Mouse (Mus musculus) limb, embryonic 14.5 days (tissue): ENCODE data around the gene Ccl4. TPM values are rescaled to one million over a fixed set of nuclear protein-coding genes. Genes with fewer than 3 reads are reported as not detected.

ENCODE experiments used
- ATAC-seq: fragments of 200-750 bp; cut with Nextera tagmentation; 2 replicates; pipeline ENCODE4 v1.8.0; 2017; ENCODE audit warnings: low read depth, moderate number of reproducible peaks, moderate TSS enrichment; ENCODE audit not compliant: low FRiP score
- DNase-seq: peaks from one replicate; pipeline ENCODE4 v3.0.0-alpha.2; 2015; ENCODE audit warnings: low spot score
- H3K27ac ChIP-seq: fragments of 300-500 bp; sonication (generic); replicated peaks from 2 replicates; pipeline ENCODE4 v1.5.1; 2014; ENCODE audit warnings: low read depth, mild to moderate bottlenecking, low read length, moderate library complexity, mixed read lengths
- H3K27me3 ChIP-seq: fragments of 300-500 bp; sonication (generic); 2 replicates; pipeline ENCODE4 v1.6.1; 2014; ENCODE audit warnings: low read length, mixed read lengths; ENCODE audit not compliant: control insufficient read depth, insufficient read depth
- H3K36me3 ChIP-seq: fragments of 300-500 bp; sonication (generic); 2 replicates; pipeline ENCODE4 v1.6.1; 2014; ENCODE audit warnings: mild to moderate bottlenecking, low read length, moderate library complexity, mixed read lengths; ENCODE audit not compliant: control insufficient read depth, insufficient read depth
- H3K4me1 ChIP-seq: fragments of 300-500 bp; sonication (generic); 2 replicates; pipeline ENCODE4 v1.6.1; 2014; ENCODE audit warnings: antibody characterized with exemption, low read length, mixed read lengths; ENCODE audit not compliant: control insufficient read depth, insufficient read depth
- H3K4me2 ChIP-seq: fragments of 300-500 bp; sonication (generic); replicated peaks from 2 replicates; pipeline ENCODE4 v1.6.1; 2014; ENCODE audit warnings: low read depth, mild to moderate bottlenecking, low read length, moderate library complexity; ENCODE audit not compliant: severe bottlenecking
- H3K4me3 ChIP-seq: fragments of 300-500 bp; sonication (generic); replicated peaks from 2 replicates; pipeline ENCODE4 v1.5.1; 2014; ENCODE audit warnings: low read length
- H3K9ac ChIP-seq: fragments of 300-500 bp; sonication (generic); 2 replicates; pipeline ENCODE4 v1.6.1; 2014; ENCODE audit warnings: mild to moderate bottlenecking, low read depth, low read length, moderate library complexity; ENCODE audit not compliant: severe bottlenecking
- H3K9me3 ChIP-seq: fragments of 300-500 bp; sonication (generic); 2 replicates; pipeline ENCODE4 v1.6.1; 2016; ENCODE audit warnings: low read length; ENCODE audit not compliant: control insufficient read depth
- POLR2A ChIP-seq: fragments of 200-500 bp; IDR thresholded peaks from 2 replicates; pipeline ENCODE4 v1.8.0; 2012; ENCODE audit warnings: inconsistent platforms, mild to moderate bottlenecking, moderate library complexity, borderline replicate concordance; ENCODE audit not compliant: insufficient read depth, insufficient read length; ENCODE audit errors: extremely low read depth
- whole genome bisulfite sequencing: fragments of 180-500 bp; shearing (Covaris S2); extraction: QIAGEN DNeasy Blood & Tissue Kit; methylation state at CpG from one replicate; pipeline ENCODE4 v1.1.7; 2014; 5-methylcytosine and 5-hydroxymethylcytosine counted together
- polyA plus RNA-seq, 2 experiments: library from polyadenylated mRNA; depleted of rRNA in 1 of 2; stranded (reverse) in 1 of 2; unstranded in 1 of 2; fragments of >200 nt; fragmentation: Nextera tagmentation in 1 of 2; extraction: Ambion mirVana in 1 of 2; gene quantifications; 2 replicates each; pipeline versions ENCODE4 v1.2.1 to v1.2.3; 2012 to 2014

Ccl4 gene
- polyA plus RNA-seq, 2 experiments = 0.80 to 1.0 TPM

DNA sequence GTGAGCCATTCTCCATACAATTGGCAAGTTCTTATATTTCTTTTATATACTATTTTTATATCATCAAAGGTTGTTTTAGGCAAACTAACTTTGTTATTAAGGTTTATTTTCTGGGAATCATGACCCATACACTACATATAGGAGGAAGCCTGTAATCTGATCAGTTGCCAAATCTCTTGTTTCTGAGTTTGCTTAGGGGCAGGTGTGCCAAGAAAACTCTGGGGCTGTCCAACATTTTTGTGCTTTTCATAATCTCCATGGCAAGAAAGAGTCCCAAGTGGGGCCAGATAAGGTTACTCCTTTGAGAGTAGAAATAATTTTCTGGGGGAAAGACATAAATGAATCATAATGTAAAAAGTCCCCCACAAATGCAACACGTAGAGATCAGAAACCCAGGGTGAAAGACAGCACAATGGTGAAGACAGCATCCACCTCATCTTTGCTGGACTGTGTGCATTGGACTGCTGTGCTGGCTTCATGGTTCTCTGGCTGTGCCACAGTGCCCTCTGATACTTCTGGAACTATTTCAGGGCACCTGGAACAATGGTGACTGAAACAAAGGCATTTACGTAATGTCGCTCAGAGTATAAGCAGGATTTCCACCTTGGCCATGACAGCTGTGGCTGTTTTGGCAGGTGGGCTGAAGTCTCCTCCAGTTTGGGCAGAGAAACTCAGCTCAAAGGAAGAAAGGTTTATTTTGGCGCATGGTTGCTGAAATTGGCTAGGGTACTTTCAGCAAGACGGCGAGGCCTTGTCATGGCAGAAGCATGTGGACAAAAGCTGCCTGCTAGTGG lies 15.8 kb upstream of the Ccl4 start:
- Histone ChIP-seq H3K9ac (no peak overlapping the region), H3K27ac (no peak overlapping the region), H3K27me3 (no peaks in the 10 kb centered on the region), H3K4me3 (no peak overlapping the region), H3K9me3 (no peaks in the 10 kb centered on the region), H3K4me2 (no peak overlapping the region), H3K36me3 (no peaks in the 10 kb centered on the region), H3K4me1 (no peaks in the 10 kb centered on the region)
- WGBS = 91% methylated on average over 6 of the region's 6 CpGs
- no peak for DNase-seq
- ATAC-seq = no peak
- no peak for TF ChIP-seq POLR2A

DNA sequence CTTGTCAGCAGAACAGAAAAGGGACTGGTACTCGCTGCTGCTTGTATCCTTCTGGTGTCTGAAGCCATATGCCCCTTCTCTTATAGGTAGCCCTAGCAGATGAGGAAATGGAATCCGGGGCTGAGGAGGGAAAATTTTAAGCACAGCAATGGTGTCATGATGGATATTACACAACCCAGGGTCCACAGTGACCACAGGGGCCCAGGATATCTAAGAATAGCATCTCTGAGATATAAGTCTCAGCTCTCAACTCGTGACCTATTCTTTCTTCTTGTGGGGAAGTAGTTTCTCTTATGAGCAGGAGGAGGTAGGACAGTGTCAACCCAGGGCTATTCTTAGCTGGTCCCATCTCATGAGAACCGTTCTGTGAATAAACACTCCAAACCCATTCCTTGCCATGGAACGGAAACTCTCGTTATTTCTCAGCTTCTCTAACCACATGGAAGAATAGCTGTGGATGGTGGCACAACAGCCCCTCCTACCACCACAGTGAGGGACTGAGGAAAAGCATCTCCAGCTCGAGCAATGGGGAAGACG lies 13.0 kb upstream of the Ccl4 start, which contains the start of gene Ccl3:
Gene Ccl3 (minus strand): TSS at position 51 of the 537 bp plus-strand sequence.
- no peak within 1 kb of the TSS for H3K4me2 ChIP-seq
- DNase-seq (no peak), ATAC-seq (no peak)
- no peaks in the 10 kb centered on the region for H3K9me3 ChIP-seq
- no peaks in the 10 kb centered on the region for H3K36me3 ChIP-seq
- H3K27me3 ChIP-seq = no peaks in the 10 kb centered on the region
- no peak within 1 kb of the TSS for H3K9ac ChIP-seq
- WGBS = 78% methylated on average over 8 of the region's 8 CpGs
- H3K4me3 ChIP-seq = no peak within 1 kb of the TSS
- TF ChIP-seq POLR2A = no peak
- H3K4me1 ChIP-seq = no peaks in the 10 kb centered on the region
- H3K27ac ChIP-seq = no peak within 1 kb of the TSS

DNA sequence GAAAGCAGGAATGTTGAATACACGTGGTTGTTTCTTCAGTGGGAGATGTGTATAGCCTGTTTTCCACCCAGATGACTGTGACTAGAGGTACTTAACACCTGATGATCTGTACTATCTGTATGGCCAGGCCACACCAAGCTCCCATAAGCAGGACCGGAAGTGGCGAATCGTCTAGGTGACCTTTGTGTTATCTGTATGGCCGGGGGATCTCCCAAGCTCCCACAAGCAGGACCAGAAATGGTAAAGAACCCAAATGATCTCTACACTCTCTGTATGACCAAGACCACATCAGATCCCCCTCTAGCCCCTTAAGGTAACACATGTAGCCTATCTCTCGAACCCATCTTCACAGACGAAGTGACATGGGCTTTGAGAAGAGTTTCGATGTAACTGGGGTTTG lies 7.8 kb upstream of the Ccl4 start:
- ATAC-seq = no peak
- Histone ChIP-seq H3K4me3 (no peak overlapping the region), H3K27ac (no peak overlapping the region), H3K9ac (no peak overlapping the region), H3K4me2 (no peak overlapping the region), H3K4me1 (no peaks in the 10 kb centered on the region), H3K27me3 (no peaks in the 10 kb centered on the region), H3K36me3 (no peaks in the 10 kb centered on the region), H3K9me3 (no peaks in the 10 kb centered on the region)
- TF ChIP-seq POLR2A = no peak
- no peak for DNase-seq
- 90% methylated on average over 8 of the region's 8 CpGs for WGBS

DNA sequence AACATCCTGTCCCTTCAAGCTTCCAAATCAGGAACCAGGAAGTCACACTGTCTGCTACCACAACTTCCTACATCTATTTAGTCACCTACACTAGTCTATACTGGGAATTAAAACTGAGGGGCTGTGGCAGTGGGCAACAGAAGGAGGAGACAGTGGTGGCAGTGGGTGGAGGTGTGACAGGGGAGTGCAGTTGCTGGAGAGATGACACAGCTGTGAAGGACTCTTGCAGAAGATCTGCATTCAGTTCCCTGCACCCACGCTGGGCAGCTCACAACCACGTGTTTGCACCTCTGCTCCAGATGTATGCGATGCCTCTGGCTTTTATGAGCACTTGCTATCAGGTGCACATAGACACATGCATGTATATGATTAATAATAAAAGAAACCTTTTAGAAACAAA lies 4.9 kb upstream of the Ccl4 start:
- no peak for ATAC-seq
- Histone ChIP-seq H3K4me2 (no peak overlapping the region), H3K9ac (no peak overlapping the region), H3K4me3 (no peak overlapping the region), H3K27ac (no peak overlapping the region), H3K27me3 (no peaks in the 10 kb centered on the region), H3K36me3 (no peaks in the 10 kb centered on the region), H3K4me1 (no peaks in the 10 kb centered on the region), H3K9me3 (no peaks in the 10 kb centered on the region)
- DNase-seq = no peak
- 94% methylated on average over 3 of the region's 3 CpGs for WGBS
- no peak for TF ChIP-seq POLR2A

DNA sequence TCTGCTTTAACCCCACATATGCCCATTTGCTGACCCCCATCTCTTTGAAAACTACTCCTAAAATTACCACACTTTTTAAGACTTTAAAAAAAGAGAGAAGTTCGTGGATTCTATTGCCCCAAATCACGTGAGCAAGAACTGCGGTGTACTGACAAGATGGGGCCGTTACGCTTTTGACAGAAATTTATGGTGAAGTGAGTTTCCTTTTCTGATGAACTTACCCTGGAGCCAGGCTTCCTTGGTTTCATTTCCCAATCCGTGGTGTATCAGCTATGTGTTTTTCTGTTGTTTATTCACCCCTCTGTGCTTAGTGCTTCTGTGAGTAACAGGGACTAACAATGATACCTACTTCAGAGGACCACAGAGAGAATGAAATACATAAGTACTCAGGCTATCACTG lies 3.6 kb upstream of the Ccl4 start:
- Histone ChIP-seq H3K4me1 (no peaks in the 10 kb centered on the region), H3K27ac (no peak overlapping the region), H3K4me2 (no peak overlapping the region), H3K9ac (no peak overlapping the region), H3K9me3 (no peaks in the 10 kb centered on the region), H3K27me3 (no peaks in the 10 kb centered on the region), H3K36me3 (no peaks in the 10 kb centered on the region), H3K4me3 (no peak overlapping the region)
- TF ChIP-seq POLR2A = no peak
- DNase-seq = no peak
- 63% methylated on average over 6 of the region's 6 CpGs for WGBS
- ATAC-seq = no peak
